Mouse (Mus musculus) adrenal gland, postnatal 25 days (tissue): ENCODE data around the gene Tbc1d30. TPM values are rescaled to one million over a fixed set of nuclear protein-coding genes. Genes with fewer than 3 reads are reported as not detected.

Experiments
- DNase-seq: peaks from one replicate; pipeline ENCODE4 v3.0.0; 2021; ENCODE audit warnings: mixed read lengths
- total RNA-seq: library from RNA; stranded (reverse); gene quantifications from 2 replicates; pipeline ENCODE4 v1.2.3, GENCODE M21; 2021

Gene Tbc1d30
- total RNA-seq, 1 experiment from 2014 or later = 11.0 TPM

DNA sequence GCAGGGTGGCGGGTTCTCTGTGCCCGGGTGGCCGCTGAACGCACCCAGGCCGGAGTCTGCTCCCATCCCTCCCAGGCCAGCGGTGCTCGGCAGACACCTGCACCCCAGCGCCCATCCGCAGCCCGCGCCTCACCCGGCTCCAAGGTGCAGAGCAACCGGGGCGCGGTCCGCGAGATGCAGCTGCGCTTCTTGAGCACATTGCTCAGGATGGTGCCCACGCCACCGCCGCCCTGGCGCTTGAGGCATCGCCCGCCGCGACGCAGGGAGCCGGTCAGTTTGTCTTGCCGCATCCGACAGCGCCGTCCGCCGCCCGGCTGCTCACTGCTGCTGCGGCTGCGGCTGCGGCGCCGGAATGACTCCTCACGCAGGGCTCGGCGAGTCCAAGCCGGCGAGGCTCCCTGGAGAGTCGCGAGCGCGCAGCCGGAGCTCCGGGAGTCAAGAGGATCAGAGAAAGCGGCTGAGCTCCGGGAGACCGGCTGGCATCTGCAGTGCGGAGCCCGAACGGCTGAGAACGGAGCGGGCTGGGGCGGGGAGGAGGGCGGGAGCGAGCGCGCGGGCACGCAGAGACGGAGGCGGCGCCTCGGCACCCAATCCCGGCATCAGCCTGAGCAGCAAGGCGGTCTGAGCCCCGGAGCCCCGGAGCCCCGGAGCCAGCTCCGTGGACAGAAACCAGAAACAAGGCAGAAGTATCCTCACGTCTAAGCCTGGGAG, 40.4 kb downstream of the Tbc1d30 start:
- peak; percentile 79 for DNase-seq

DNA sequence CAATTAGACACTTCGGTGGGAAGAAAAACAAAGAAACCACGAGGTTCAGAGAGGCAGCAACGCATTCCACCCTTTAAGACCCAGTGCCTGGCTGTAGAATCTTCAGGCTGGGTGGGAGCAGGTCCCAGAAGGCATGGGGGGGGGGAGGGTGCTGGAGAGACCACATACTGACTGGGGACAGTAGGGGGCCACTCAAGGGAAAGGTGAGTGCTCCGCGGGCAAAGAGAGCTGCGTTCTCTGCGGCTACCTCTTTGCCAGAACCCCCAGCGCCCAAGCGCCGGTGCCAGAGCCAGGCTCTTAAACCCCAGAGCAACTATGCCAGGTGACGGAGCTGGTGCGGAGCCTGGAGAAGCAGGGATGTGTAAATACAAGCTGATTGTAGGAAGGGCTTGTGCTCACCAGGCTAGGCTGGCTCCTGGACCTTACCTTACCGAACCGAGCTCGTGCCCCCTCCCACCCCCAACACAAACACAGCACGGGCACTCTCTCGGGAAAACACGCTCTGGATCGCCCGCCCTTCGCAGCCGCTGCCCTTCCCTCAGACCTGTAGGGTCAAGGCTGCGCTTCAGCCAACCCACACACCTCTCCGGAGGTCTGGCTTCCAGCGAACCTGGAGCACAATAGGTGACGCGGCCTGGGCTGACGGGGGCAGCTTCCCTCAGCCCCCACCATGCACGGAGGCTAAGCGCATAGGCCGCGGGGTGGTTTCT, 41.1 kb downstream of the Tbc1d30 start:
- DNase-seq = no peak

DNA sequence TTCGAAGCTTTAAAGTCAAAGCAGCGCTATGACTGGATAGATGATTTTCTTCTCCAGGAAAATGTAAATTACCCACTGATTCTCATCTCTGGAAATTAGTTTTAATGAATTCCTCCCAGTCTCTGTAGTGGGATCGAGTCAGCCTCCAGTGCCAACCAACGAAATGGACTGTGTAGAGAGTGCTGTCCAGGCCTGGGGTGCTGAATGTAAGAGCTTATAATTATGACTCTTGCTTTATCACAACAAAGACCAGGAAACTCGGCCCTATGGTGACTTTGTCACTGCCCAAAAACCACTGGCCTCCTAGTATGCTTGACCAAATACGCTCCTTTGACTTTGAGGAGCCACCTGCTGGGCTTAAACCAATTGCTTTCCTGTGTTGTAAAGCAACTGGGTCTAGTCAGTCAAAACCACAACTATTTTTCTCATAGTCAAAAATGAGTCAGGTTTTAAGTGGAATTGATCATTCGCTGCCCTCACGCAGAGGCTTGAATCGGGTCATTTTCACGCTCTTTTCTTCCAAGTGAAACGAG, 41.9 kb downstream of the Tbc1d30 start:
- no peak for DNase-seq

DNA sequence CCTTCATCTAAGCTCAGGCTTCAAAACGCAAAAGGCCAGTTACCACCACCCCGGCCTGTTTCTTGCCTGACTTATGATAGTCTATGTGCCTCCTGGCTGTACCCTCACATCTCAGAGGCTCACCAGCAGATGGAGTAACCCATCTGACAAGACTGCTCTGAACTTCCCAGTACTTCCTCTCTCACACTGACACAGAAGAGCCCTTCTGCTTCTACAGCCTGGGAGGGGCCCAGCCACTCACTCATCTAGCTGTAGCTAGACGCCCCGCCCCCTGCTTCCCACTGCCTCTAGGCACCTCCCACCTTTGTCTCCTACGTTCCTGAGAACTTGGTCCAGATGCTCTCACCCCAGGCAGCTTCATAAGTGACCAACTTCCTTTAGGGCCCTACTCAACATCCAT, 45.6 kb downstream of the Tbc1d30 start:
- DNase-seq = no peak

DNA sequence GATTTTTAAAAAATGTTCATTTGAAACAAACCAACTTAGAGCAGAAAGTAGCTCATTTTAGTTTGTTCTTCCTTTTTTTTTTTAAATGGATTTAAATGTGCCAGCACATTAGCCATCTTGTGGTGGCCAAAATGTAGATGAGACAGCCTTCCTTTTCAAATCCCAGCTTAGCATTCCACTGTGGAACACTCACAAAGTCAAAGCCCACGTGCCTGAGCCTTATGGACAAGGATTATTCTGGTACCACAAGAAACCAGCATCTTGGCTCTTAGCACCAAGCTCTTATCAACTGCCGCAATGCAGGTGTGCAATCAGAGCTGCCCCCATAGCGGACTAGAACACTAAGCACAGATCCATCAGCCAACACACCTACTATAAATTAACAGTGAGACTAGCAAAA, 47.5 kb downstream of the Tbc1d30 start:
- no peak for DNase-seq

DNA sequence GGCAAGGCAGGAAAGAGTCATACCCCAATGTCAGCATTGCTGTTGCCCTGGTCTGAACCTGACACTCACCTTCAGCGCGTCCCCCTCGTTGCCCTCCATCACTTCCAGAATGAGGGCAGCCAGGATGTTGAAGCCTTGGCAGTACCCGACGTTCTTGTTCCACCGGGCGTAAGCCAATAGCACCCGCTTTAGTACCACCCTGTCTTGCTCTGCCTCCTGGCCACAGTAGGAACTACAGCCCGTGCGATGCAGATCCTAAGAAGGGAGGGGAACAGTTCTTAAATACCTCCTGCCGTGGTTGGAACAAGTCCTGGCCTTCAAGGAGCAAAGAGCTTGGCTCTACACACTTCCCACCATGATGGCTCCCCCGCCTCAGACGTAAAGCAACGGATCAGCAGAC, 49.2 kb downstream of the Tbc1d30 start:
- no peak for DNase-seq

DNA sequence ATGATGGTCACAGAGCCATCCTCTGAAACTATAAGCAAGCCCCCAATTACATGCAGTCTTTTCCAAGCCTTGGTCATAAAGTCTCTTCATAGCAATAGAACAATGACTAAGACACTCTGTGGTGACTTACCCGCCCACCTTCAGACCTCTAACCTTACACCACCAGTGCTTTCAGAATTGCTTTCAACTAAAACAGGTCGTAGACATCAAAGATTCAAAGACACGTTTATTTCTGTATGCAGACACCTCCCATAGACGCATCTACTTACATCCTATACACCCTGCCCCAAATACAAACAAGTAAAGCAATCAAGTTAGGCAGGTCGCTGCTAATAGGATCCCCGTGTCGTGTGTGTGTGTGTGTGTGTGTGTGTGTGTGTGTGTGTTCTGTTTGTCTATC, 50.4 kb downstream of the Tbc1d30 start:
- no peak for DNase-seq

DNA sequence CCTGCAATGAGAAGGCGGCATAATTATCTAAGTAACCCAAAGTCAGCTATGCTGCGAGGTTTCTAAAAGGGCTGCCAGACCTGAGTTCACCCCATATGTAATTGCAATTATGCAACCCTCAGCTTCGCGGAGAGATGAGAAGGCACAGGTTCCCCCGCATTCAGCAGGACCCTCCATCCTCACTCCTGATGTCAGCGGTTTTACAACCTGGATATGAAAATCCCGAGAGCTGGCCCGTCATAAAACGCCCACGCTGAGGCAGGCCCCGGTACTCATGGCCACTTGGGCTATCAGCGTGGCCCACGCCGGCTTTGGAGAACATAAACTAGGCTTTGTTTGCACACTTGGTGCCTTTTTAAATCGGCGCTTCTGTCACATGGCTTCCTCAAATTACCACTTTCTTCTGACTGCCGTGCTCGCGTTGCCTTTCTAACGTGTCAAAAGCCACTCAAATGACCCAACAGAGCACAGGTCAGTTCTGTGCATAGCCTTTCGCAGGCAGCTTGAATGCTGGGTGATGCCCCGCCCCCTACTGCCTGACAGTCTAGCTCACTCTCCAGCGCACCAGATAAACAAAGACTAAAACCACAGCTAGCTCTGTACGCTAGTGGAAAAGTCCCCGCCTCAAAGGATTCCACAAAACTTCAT, 53.9 kb downstream of the Tbc1d30 start:
- DNase-seq = peak; percentile 37

DNA sequence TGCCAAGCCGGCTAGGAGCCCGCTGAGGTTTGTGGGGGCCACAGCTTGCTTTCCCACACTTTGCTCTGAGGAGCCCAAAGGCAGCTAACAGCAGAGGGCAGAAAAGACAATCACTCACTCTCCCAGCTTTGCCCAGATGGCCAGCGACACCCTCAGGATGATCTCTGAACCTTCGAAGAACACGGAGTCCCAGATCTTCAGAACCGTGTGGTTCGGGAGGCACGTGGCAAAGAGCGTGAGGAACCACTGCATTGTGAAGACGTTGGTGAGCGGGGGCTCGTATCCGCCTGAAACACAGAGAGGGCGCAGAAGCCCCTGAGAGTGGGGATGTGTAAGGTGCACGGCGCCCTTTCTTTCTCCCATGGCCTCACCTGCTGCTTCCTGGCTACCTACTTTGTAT, 56.6 kb downstream of the Tbc1d30 start:
- DNase-seq = no peak

DNA sequence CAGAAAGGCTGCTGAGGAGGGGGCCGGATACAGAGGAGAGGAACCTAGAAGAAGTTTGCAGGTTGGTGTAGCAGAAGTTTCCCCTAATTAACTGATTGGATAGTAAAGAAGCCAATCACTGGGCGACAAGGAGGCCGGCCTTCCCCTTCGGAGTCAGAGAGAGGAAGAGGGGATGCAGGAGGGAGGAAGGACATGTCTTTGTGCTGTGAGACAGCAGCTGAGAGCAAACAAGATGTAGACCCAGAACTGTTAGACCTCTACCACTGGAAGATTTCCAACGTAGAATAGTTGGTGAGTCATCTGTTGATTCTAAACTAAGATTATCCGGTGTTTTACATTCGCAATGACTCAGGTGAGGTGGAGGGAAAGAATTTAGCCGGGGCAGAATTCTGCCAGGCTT, 57.2 kb downstream of the Tbc1d30 start:
- DNase-seq = no peak

DNA sequence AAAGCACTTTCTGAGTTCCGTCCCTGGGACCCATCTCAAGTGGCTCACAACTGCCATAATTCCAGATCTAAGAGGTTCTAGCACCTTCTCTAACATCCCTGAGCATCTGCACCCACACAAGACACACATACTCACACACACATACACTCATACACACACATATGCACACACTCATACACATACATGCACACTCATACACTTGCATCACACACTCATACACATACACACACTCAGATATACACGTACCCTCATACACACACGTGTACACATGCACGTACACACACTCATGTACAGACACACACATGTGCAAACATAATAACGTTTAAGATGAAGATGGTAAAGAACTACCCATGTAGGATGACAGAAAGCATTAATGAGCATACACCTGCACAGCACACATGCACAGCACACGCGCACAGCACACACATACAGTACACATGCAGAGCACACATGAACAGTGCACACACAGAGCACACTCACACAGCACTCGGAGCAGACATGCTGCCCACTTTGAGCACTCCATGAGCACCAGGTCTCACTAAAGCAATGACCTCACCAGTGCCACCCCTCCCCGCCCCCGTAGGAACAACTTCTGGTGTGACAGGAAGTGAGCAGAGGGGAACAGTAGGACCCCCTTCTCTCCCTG, 59.7 kb downstream of the Tbc1d30 start:
- DNase-seq = no peak

DNA sequence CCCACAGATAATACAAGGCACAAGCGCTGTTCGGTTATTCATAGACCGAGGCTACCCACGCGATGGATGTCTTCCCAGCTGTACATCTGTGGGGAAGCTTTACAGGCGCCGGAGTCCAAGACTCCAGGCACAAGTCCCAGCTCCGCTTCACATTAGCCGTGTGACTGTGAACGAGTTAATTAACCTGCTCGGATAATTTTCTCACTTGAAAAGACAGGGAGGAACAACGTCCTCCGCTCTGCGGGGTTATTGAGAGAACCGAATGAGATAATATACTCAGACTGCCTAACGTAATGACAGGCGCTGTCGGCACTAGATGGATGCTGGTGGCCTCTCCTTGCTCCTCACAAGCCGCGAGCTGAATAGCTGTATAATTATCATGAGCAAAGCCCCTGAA, 60.4 kb downstream of the Tbc1d30 start:
- DNase-seq = no peak

DNA sequence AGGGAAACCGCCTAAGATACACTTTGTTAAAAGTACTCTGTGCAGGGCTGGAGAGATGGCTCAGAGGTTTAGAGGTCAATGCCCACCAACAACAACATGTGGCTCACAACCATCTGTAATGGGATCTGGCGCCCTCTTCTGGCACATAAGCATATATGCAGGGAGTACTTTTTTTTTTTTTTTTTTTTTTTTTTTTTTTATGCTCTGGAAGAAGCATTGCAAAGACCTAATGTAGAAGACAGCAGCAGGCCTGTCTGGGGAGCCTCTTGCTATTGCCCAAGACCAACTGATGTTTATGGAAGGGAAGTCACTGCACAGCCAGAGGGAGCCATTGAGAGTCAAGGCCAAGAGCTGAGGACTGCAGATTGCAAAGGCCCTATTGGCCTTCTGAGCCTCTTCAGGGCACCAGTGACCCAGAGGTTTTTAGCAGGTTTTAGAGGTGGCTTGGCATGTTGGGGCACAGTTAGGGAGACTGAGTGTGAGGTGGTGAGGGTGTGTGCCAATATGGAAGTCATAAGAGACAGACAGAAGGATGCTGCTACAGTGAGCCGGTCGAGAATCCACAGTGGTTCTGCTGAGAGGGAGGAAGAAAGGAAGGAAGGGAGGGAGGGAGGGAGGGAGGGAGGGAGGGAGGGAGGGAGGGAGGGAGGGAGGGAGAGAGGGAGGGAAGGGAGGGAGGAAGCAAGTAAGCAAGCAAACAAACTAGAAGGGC, 61.0 kb downstream of the Tbc1d30 start:
- no peak for DNase-seq

DNA sequence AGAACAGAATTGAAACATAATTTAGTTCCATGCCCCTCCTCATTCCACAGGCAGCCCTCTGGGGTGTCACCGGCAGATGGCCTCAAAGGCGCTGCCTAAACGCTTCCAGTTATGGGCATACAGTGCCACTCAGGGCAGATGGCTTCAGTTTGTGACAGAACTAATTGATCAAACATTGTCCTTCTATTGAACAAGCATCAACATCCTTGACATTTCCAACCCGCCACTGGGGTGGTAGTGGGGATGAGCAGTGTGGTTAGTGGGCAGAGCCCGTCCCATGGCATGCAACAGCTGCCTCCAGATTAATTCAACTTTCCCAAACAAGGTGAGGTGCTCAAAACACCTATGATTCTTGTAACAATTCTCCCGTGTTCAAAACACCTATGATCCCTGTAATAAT, 68.2 kb downstream of the Tbc1d30 start:
- peak; percentile 14 for DNase-seq

DNA sequence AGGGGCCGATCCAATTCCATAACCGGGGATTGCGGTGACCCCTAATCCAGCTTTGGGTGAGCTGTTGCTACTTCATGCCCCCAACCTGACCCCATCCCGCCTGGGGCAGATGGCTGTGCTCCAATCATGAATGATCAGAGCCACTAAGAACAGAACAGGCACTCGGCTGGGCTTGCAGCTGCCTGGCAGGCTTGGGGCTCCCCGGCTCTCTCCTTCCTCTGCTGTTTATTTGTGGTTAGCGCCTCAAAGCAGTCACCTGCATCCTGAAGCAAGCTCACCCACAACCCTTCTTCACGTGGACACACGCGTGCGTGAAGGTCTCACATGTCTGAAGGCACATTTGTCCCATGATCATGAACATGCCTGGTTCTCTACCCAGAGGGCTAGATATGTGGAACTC, 68.6 kb downstream of the Tbc1d30 start:
- DNase-seq = no peak

DNA sequence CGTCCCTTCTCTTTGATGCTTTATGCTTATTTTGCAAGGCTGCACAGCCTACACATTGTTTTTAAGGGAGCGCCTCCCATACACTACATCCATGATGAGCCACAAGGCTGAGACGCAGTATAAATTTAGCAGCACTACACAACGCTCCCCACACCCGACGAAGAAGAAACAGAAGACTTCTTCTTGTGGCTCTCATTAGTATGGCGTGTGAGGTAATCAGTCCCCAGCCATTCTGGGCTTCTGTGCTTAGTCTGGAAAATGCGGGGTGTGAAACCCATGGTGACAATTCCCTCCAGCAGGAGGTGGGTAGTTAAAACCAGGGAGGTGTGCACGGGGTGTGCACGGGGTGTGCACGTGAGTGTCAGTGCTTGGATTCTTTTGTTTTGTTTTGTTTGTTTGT, 70.1 kb downstream of the Tbc1d30 start:
- no peak for DNase-seq

DNA sequence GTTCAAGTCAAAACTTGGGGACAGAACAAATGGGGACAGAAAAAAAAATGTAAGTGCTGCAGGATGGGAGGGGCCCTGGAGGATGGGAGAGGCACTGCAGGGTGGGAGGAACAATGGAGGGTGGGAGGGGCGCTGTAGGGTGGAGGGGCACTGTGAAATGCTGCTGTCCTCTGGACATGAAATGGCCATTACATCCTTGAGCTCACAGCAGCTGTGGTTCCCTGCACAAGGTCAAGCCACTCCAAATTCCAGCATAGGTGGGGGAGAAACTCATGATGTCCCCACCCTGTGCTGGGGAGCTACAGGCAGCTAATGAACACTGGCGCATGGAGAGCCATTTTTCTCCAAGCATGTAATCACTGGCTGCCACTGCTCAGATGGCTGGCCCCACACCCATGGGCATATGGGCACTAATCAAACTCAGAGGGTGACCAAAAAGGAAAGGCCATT, 74.0 kb downstream of the Tbc1d30 start:
- no peak for DNase-seq

DNA sequence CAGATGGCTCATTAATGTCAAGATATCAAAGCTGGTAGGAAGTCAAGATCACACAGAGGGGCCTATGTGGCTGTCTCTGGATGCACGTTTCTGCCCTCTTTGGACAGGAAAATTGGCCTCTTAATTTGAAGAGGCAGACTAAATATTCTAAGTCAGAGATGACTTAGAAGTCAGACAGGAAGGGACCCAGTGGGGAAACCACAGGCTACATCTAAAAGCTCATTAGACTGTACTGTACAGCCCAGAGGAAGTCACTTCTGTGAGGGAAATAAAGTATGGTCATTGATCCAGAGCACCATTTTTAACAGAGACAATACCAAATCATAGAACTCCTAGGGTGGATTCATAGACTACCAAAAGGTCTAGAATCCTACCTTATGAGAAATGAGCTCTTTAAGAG, 76.1 kb downstream of the Tbc1d30 start:
- DNase-seq = no peak

DNA sequence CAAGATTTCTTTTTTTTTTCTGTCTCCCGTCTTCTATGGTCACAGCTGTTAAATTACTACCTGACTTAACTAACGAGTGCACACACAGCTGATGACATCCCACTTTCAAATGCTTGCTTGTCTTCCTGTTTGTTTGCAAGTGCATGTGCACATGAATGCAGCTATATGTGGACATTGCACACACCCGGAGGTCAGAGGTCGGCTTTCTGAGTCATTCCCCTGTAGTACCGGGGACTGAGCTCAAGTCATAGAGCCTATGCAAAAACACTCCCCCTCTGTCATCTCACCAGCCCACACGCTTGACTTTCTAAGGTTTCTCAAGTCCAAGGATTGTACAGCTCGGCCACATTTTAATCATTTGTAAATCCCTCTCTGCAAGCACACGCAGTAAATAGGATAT, 80.1 kb downstream of the Tbc1d30 start:
- DNase-seq = no peak

DNA sequence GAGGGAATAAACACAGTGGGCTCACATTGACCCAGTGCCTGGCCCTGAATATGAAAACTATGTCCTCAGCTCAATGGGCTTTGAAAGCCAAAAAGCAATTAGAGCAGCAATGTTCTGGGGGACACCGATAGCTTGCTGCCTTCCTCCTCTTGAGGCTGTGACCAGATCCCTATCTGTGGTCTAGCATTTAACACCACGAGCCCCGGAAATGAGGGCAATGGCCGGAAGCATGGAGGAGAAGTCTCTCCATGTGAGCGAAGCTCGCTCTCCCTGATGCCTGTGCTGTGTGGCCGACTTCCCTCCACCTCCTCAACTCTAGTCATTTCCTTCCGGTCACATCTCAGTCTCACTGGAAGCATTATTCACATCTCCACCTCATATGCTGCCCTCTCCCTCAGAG, 82.3 kb downstream of the Tbc1d30 start:
- DNase-seq = no peak

DNA sequence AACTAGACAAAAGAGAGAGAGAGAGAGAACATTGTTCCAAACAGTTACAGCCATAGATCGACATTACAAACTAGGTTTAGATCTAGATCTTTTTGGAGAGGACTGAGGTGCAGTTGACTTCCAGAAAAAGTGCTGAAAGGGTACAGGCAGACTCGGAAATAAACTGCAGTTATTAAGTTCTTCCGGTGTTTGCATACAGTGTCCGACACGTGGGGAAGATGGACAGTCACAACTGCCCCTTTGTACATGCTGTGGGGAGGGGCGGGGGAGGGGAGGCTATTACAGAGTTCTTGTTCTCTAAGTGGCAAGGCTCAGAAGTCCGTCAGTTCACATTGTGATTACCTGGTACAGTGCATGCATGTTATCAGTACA, 86.9 kb downstream of the Tbc1d30 start:
- DNase-seq = no peak

DNA sequence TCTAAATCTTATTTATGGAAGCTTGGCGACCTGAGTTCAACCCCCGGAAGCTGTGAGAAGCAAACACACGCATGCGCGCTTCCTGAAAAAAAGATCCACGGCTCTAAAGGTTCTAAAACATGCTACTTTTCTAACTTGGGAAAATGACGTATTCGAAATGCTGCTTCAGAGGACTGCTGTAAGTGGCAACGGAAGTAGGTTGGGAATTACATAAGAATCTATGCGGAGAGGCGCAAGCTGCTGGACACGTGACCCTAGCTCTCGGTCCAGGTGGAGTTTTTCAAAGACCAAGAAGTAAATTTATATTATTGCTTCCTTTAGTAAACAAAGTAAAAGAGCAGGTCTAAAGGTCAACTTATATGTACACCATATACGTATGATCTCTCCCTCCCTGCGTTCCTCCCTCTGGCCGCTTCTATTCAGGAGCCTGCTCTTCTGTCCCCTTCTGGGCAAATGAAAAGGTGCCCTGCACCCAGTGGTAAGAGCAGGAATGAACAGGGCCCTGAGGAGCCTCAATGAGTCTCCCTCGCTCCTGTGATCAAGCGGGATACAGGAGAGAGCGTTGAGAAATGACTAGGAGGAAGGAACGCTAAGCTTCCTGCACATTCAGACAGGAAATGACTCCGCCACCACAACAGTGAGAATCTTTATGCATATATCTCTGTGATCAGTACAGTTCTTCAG, 87.4 kb downstream of the Tbc1d30 start:
- no peak for DNase-seq
